Mouse (Mus musculus) embryonic fibroblast, embryonic 13.5 days (primary cell): ENCODE measurements around the gene Thbd.

Experiments
- CTCF ChIP-seq: IDR thresholded peaks from 2 replicates; pipeline ENCODE4 v1.5.1; 2011; ENCODE audit warnings: mild to moderate bottlenecking, control low read depth, low read length, moderate library complexity, borderline replicate concordance; ENCODE audit not compliant: insufficient read depth
- POLR2A ChIP-seq: IDR thresholded peaks from 2 replicates; pipeline ENCODE4 v1.6.1; 2011; ENCODE audit warnings: low read depth, mild to moderate bottlenecking, control low read depth, low read length, moderate library complexity

DNA sequence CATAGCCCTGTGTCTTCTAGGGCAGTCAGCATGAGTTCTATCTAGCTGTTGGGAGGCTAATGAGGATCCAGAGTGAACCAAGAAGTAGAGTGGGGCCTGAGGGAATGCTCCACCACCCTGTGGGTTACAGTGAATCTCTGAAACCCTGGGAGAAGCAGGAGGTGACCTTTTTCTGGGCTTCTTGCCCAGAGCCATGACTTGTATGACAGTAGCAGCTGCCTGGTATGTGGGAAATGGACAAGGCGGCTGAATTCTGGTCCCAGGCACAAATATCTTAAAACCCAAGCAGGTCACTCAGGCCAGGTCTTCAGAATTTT lies 10.2 kb downstream of the Thbd start:
- TF ChIP-seq POLR2A (no peak), CTCF (no peak)
